Mouse (Mus musculus): ENCODE data around the gene Nrros.

- no peak for TF ChIP-seq CTCF (IDR thresholded peaks at IDR 0.05; ENCODE audit: low read depth, low read length)
- no peak for TF ChIP-seq POLR2A (IDR thresholded peaks at IDR 0.05; ENCODE audit: borderline replicate concordance, low read depth, low read length)
Observed at GRCm38 (mm10) chr16:32105698-32106097, 59.7 kb downstream of the Nrros start.

Data from bone marrow macrophage, adult 2 months (primary cell).